Mouse (Mus musculus) MEL (cell line): ENCODE measurements around the gene Chrnb4. TPM values are rescaled to one million over a fixed set of nuclear protein-coding genes. Genes with fewer than 3 reads are reported as not detected.

Source experiments
- DNase-seq: peaks from one replicate; pipeline ENCODE4 v3.0.0; 2011; ENCODE audit warnings: low read depth, low spot score
- H3K27ac ChIP-seq: 2 replicates; pipeline ENCODE4 v1.5.1; 2012; ENCODE audit warnings: low read depth, mild to moderate bottlenecking, control low read depth, low read length, moderate library complexity; ENCODE audit not compliant: control insufficient read depth
- H3K27me3 ChIP-seq, 2 experiments: fragments of 150-350 bp in 1 of 2; sonication (generic) in 1 of 2; 2 replicates each; pipeline ENCODE4 v1.6.1; 2012; ENCODE audit warnings: low read length in 2 of 2, mild to moderate bottlenecking in 2 of 2, improper control_type of control experiment in 1 of 2, moderate library complexity in 1 of 2; ENCODE audit not compliant: insufficient read depth in 2 of 2, control insufficient read depth in 1 of 2
- H3K36me3 ChIP-seq, 2 experiments: 2 replicates each; pipeline ENCODE4 v1.6.1; 2012 to 2014; ENCODE audit warnings: low read length in 2 of 2, improper control_type of control experiment in 1 of 2, inconsistent platforms in 1 of 2, mild to moderate bottlenecking in 1 of 2; ENCODE audit not compliant: insufficient read depth in 2 of 2, control insufficient read depth in 1 of 2
- H3K4me1 ChIP-seq, 2 experiments: fragments of 150-350 bp in 1 of 2; sonication (generic) in 1 of 2; 2 replicates each; pipeline ENCODE4 v1.6.1; 2012; ENCODE audit warnings: low read length in 2 of 2, improper control_type of control experiment in 1 of 2, mild to moderate bottlenecking in 1 of 2; ENCODE audit not compliant: insufficient read depth in 2 of 2, control insufficient read depth in 1 of 2
- H3K4me3 ChIP-seq, 2 experiments: fragments of 150-350 bp in 1 of 2; sonication (generic) in 1 of 2; 2 replicates each; pipeline ENCODE4 v1.5.1; 2012; ENCODE audit warnings: low read depth in 2 of 2, low read length in 2 of 2, mild to moderate bottlenecking in 2 of 2, moderate library complexity in 2 of 2, control low read depth in 1 of 2, improper control_type of control experiment in 1 of 2; ENCODE audit not compliant: control insufficient read depth in 1 of 2, insufficient read depth in 1 of 2
- H3K79me2 ChIP-seq: 2 replicates; pipeline ENCODE4 v1.6.1; 2012; ENCODE audit warnings: mild to moderate bottlenecking, low read length, moderate library complexity; ENCODE audit not compliant: control insufficient read depth, poor library complexity, insufficient read depth
- H3K9ac ChIP-seq: 2 replicates; pipeline ENCODE4 v1.6.1; 2012; ENCODE audit warnings: low read depth, mild to moderate bottlenecking, control low read depth, low read length, moderate library complexity; ENCODE audit not compliant: control insufficient read depth, poor library complexity, severe bottlenecking
- H3K9me3 ChIP-seq: fragments of 150-350 bp; sonication (generic); replicated peaks from 2 replicates; pipeline ENCODE4 v1.6.1; 2012; ENCODE audit warnings: mild to moderate bottlenecking, low read length, improper control_type of control experiment, moderate library complexity; ENCODE audit not compliant: insufficient read depth
- BHLHE40 ChIP-seq: IDR thresholded peaks from 2 replicates; pipeline ENCODE4 v1.6.1; 2012; ENCODE audit warnings: low read depth, mild to moderate bottlenecking, inconsistent platforms, low read length, improper control_type of control experiment, borderline replicate concordance
- CHD2 ChIP-seq: IDR thresholded peaks from 2 replicates; pipeline ENCODE4 v1.6.1; 2011; ENCODE audit warnings: low read length, improper control_type of control experiment
- ELF1 ChIP-seq: IDR thresholded peaks from 2 replicates; pipeline ENCODE4 v1.6.1; 2014; ENCODE audit warnings: low read depth, mild to moderate bottlenecking, inconsistent platforms, low read length, improper control_type of control experiment, moderate library complexity
- ETS1 ChIP-seq: IDR thresholded peaks from 2 replicates; pipeline ENCODE4 v1.6.1; 2012; ENCODE audit warnings: low read depth, mild to moderate bottlenecking, inconsistent platforms, low read length, improper control_type of control experiment, moderate library complexity
- GABPA ChIP-seq: IDR thresholded peaks from 2 replicates; pipeline ENCODE4 v1.6.1; 2012; ENCODE audit warnings: low read depth, mild to moderate bottlenecking, inconsistent platforms, low read length, improper control_type of control experiment, moderate library complexity
- HCFC1 ChIP-seq: IDR thresholded peaks from 2 replicates; pipeline ENCODE4 v1.6.1; 2012; ENCODE audit warnings: low read depth, mild to moderate bottlenecking, inconsistent platforms, low read length, improper control_type of control experiment, moderate library complexity
- MAZ ChIP-seq: IDR thresholded peaks from 2 replicates; pipeline ENCODE4 v1.6.1; 2012; ENCODE audit warnings: low read depth, mild to moderate bottlenecking, inconsistent platforms, low read length, improper control_type of control experiment
- MXI1 ChIP-seq: IDR thresholded peaks from 2 replicates; pipeline ENCODE4 v1.6.1; 2011; ENCODE audit warnings: mild to moderate bottlenecking, low read depth, low read length, improper control_type of control experiment
- NRF1 ChIP-seq: IDR thresholded peaks from 2 replicates; pipeline ENCODE4 v1.6.1; 2014; ENCODE audit warnings: low read depth, mild to moderate bottlenecking, inconsistent platforms, low read length, improper control_type of control experiment, moderate library complexity; ENCODE audit not compliant: poor library complexity, insufficient read depth, severe bottlenecking
- POLR2AphosphoS2 ChIP-seq: IDR thresholded peaks from 2 replicates; pipeline ENCODE4 v1.6.1; 2011; ENCODE audit warnings: low read length, improper control_type of control experiment
- POLR2AphosphoS5 ChIP-seq: IDR thresholded peaks from 2 replicates; pipeline ENCODE4 v1.6.1; 2012; ENCODE audit warnings: low read depth, borderline replicate concordance, mild to moderate bottlenecking, inconsistent platforms, low read length, moderate library complexity, mixed read lengths
- RAD21 ChIP-seq: IDR thresholded peaks from 2 replicates; pipeline ENCODE4 v1.6.1; 2011; ENCODE audit warnings: mild to moderate bottlenecking, low read depth, low read length, improper control_type of control experiment
- RCOR1 ChIP-seq: IDR thresholded peaks from 2 replicates; pipeline ENCODE4 v1.6.1; 2012; ENCODE audit warnings: low read depth, mild to moderate bottlenecking, inconsistent platforms, low read length, improper control_type of control experiment
- SMC3 ChIP-seq: IDR thresholded peaks from 2 replicates; pipeline ENCODE4 v1.6.1; 2011; ENCODE audit warnings: low read depth, low read length, improper control_type of control experiment
- TCF12 ChIP-seq: IDR thresholded peaks from 2 replicates; pipeline ENCODE4 v1.6.1; 2014; ENCODE audit warnings: low read depth, mild to moderate bottlenecking, inconsistent platforms, low read length, improper control_type of control experiment, moderate library complexity
- USF1 ChIP-seq: IDR thresholded peaks from 2 replicates; pipeline ENCODE4 v1.6.1; 2014; ENCODE audit warnings: low read depth, mild to moderate bottlenecking, inconsistent platforms, low read length, improper control_type of control experiment, moderate library complexity
- USF2 ChIP-seq, 2 experiments: IDR thresholded peaks; 2 replicates each; pipeline ENCODE4 v1.6.1; 2011 to 2012; ENCODE audit warnings: improper control_type of control experiment in 2 of 2, low read length in 2 of 2, borderline replicate concordance in 1 of 2, inconsistent platforms in 1 of 2, low read depth in 1 of 2, mild to moderate bottlenecking in 1 of 2; ENCODE audit not compliant: insufficient read depth in 1 of 2
- ZC3H11A ChIP-seq: IDR thresholded peaks from 2 replicates; pipeline ENCODE4 v1.6.1; 2012; ENCODE audit warnings: low read depth, mild to moderate bottlenecking, inconsistent platforms, low read length, improper control_type of control experiment
- ZMIZ1 ChIP-seq: IDR thresholded peaks from 2 replicates; pipeline ENCODE4 v1.6.1; 2012; ENCODE audit warnings: low read depth, mild to moderate bottlenecking, inconsistent platforms, low read length, improper control_type of control experiment, moderate library complexity
- polyA plus RNA-seq, 2 experiments: library from polyadenylated mRNA; stranded (reverse) in 1 of 2; unstranded in 1 of 2; fragments of >175 nt in 1 of 2; fragments of >200 nt in 1 of 2; gene quantifications; 2 replicates each; pipeline versions ENCODE4 v1.2.1 to v1.2.4; 2012; ENCODE audit warnings: low replicate concordance in 2 of 2, low read depth in 1 of 2; ENCODE audit not compliant: insufficient read length in 2 of 2, insufficient read depth in 1 of 2, missing spikeins in 1 of 2
- total RNA-seq: library from RNA; depleted of rRNA; stranded (reverse); fragments of 300-350 nt; gene quantifications from 2 replicates; pipeline ENCODE4 v1.2.3, GENCODE M21; 2012

Gene Chrnb4
- total and polyA plus RNA-seq, 3 experiments, result 0.01 TPM; not detected in 2

GRCm38 (mm10) chr9:54990362-54990761 lies 58.2 kb downstream of the Chrnb4 start:
- Histone ChIP-seq H3K9me3 (no peaks in the 10 kb centered on the region), H3K36me3 (no peaks in the 10 kb centered on the region), H3K27me3 (peaks cover 2 to 6% of the 10 kb centered on the region in 2 experiments; a peak in 2 of 4 replicates), H3K4me3 (no peak overlapping the region), H3K4me1 (peaks cover 0 to under 1% of the 10 kb centered on the region in 2 experiments; a peak in 2 of 4 replicates), H3K27ac (no peak overlapping the region)
- no peak for DNase-seq
- TF ChIP-seq BHLHE40 (no peak), ZMIZ1 (no peak), ELF1 (no peak), GABPA (no peak), POLR2AphosphoS2 (no peak), RCOR1 (no peak), USF2 (IDR thresholded peaks at IDR 0.05; ENCODE audit: borderline replicate concordance in 1 of 2, insufficient read depth in 1 of 2, low read depth in 1 of 2, low read length in 2 of 2) (no peak), NRF1 (no peak), HCFC1 (no peak), CHD2 (no peak), POLR2AphosphoS5 (no peak), ETS1 (no peak)
- TF ChIP-seq, all 39 proteins: peak for 0
- Histone ChIP-seq H3K9ac (no peak overlapping the region), H3K79me2 (no peaks in the 10 kb centered on the region)

- TF ChIP-seq SMC3, result no peak
- TF ChIP-seq MXI1, result no peak
- TF ChIP-seq USF1, result no peak
- TF ChIP-seq ETS1, result no peak
- TF ChIP-seq ZC3H11A, result no peak
- TF ChIP-seq BHLHE40, result no peak
- TF ChIP-seq TCF12, result no peak
- no peak for TF ChIP-seq MAZ
- no peak for TF ChIP-seq RAD21
- no peak overlapping the region for H3K4me3 ChIP-seq
- no peak overlapping the region for H3K9ac ChIP-seq
- no peaks in the 10 kb centered on the region for H3K79me2 ChIP-seq
- no peak for DNase-seq
- no peaks in the 10 kb centered on the region for H3K4me1 ChIP-seq
- H3K27ac ChIP-seq, result no peak overlapping the region
- no peaks in the 10 kb centered on the region for H3K9me3 ChIP-seq
- H3K36me3 ChIP-seq, result no peaks in the 10 kb centered on the region
- H3K27me3 ChIP-seq, result peaks cover 3 to 9% of the 10 kb centered on the region in 2 experiments
Measured at GRCm38 (mm10) chr9:54982401-54982800, 66.2 kb downstream of the Chrnb4 start.
